Mouse (Mus musculus): ENCODE measurements around the gene Mansc1.
"Not testable (repeated sequence)": the region's sequence is repeated elsewhere in the genome, so short reads cannot be mapped to it uniquely, and the experiment has no call there.

- not testable (repeated sequence) for TF ChIP-seq GATA1 (IDR thresholded peaks at IDR 0.05; ENCODE audit: borderline replicate concordance, low read length); CTCF (IDR thresholded peaks at IDR 0.05; ENCODE audit: low read depth, low read length)
Measured at GRCm38 (mm10) chr6:134679330-134679729, 47.0 kb upstream of the Mansc1 start.
